Comparison of ENCODE assay signal across 9 mouse cellular contexts in the genomic region with DNA sequence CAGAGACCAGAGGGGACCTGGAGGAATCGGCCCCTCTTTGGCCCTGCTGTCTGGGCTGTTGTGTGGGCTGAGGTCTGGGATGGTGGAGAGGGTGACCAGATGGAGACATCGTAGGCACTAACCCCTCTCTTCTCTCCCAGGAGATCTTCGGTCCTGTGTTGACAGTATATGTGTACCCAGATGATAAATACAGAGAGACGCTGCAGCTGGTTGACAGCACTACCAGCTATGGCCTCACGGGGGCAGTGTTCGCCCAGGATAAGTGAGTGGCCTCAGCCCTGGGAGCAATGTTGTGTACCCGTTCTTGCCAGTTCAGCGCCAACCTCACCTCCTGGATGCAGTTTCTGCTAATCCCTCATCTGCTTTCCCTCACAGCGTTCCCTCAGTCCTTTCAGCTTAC. TPM values are rescaled to one million over a fixed set of nuclear protein-coding genes. Genes with fewer than 3 reads are reported as not detected.
DNase-seq lines count a peak whose midpoint lies in the region; ATAC-seq and TF ChIP-seq lines count a peak whose summit lies in the region.
"Had no signal": no experiment of that assay in that cellular context is flagged by ENCODE, and none has a peak within 500 bp of the region (broad histone marks: within the 10 kb centered on the region; RNA-seq: fewer than 3 reads in every experiment).

No protein-coding gene starts in this region.

- no peak for TF ChIP-seq EP300 in liver, embryonic 14.5 days (IDR thresholded peaks at IDR 0.05; ENCODE audit: low read depth)

- no peak overlapping the region for H3K4me3 ChIP-seq in gastrocnemius, adult 2 months
- H3K4me3 ChIP-seq in liver, embryonic 14.5 days (ENCODE audit: insufficient read depth in 1 of 2, low read depth in 2 of 2, low read length in 2 of 2) = no peak overlapping the region
- H3K4me3 ChIP-seq: embryonic facial prominence, embryonic 12.5 days had no signal

- H3K9ac ChIP-seq in liver, embryonic 14.5 days (replicated peaks) = no peak overlapping the region
- H3K9ac ChIP-seq: embryonic facial prominence, embryonic 12.5 days had no signal

- no peaks in the 10 kb centered on the region for H3K9me3 ChIP-seq in liver, embryonic 14.5 days (ENCODE audit: control insufficient read depth, low read length)
- H3K9me3 ChIP-seq: embryonic facial prominence, embryonic 12.5 days had no signal

- no peak overlapping the region for H3K27ac ChIP-seq in gastrocnemius, adult 2 months
- H3K27ac ChIP-seq in liver, embryonic 14.5 days = no peak overlapping the region
- H3K27ac ChIP-seq: embryonic facial prominence, embryonic 12.5 days had no signal

- TF ChIP-seq CTCF in gastrocnemius, adult 2 months (IDR thresholded peaks at IDR 0.05) = peak; percentile 94
- peak; percentile 96 for TF ChIP-seq CTCF in liver, embryonic 14.5 days (IDR thresholded peaks at IDR 0.05; ENCODE audit: low read depth)

- no peak overlapping the region for H3K4me2 ChIP-seq in liver, embryonic 14.5 days (ENCODE audit: low read depth)
- H3K4me2 ChIP-seq: embryonic facial prominence, embryonic 12.5 days had no signal

- DNase-seq in ovary, postnatal 10 days (ENCODE audit: low spot score) = peak; percentile 61
- no peak for DNase-seq in ovary, adult 18-20 months (ENCODE audit: low spot score)
- DNase-seq in cerebellum, postnatal 36 days = peak; percentile 82 to 85
- DNase-seq in gastrocnemius, adult 2 months = peak; percentile 80
- peak; percentile 77 for DNase-seq in kidney, adult 9 months
- DNase-seq in liver, embryonic 14.5 days (ENCODE audit: low read depth in 3 of 3, low spot score in 3 of 3) = peak in 2 of 3 experiments; percentile 20 to 22
- peak; percentile 27 to 31 for DNase-seq in thymus, adult 18-20 months

- H3K36me3 ChIP-seq in liver, embryonic 14.5 days (replicated peaks; ENCODE audit: control insufficient read depth, insufficient read depth, low read depth) = no peaks in the 10 kb centered on the region

- H3K4me1 ChIP-seq in liver, embryonic 14.5 days (replicated peaks; ENCODE audit: control insufficient read depth in 2 of 2, insufficient read depth in 2 of 2, low read length in 1 of 2) = 0 out of 4 replicates have a peak, but pooled peaks cover 0 to 3% of the 10 kb centered on the region in 2 experiments

- ATAC-seq in liver, embryonic 14.5 days (ENCODE audit: insufficient read depth) = no peak
- peak; percentile 42; the same call in 1 of the 2 replicates for ATAC-seq in neutrophil, adult 5-6 weeks (ENCODE audit: extremely low read depth, insufficient number of reproducible peaks, low FRiP score, poor library complexity, severe bottlenecking)

- WGBS in liver, embryonic 14.5 days (ENCODE audit: insufficient replicate concordance) = 12% methylated on average over 9 of the region's 9 CpGs

- H3K27me3 ChIP-seq in liver, embryonic 14.5 days (ENCODE audit: control insufficient read depth, insufficient read depth, low read length) = no peaks in the 10 kb centered on the region

- intact Hi-C loops in gastrocnemius, adult 2 months (cut with DNase I) = loop anchor here (1.0 kb wide), 2 partner anchors 26 to 214 kb away; no protein-coding TSS in a partner anchor

RNA-seq across cellular contexts. Expression of a gene that starts 9.4 kb away (rescaled TPM):
- total RNA-seq in gastrocnemius, adult 2 months (2021) = not detected
- 0.01 TPM in 1 of 2 replicates, not detected in the other for polyA plus RNA-seq in liver, embryonic 14.5 days (2012; rRNA removed)
- not detected in 2 replicates for polyA plus RNA-seq in liver, embryonic 14.5 days (2014; fragmentation: Nextera tagmentation; extraction: Ambion mirVana)
- total RNA-seq in neutrophil, adult 5-6 weeks (2017) = 0.12 TPM in 1 of 2 replicates, not detected in the other
- polyA plus RNA-seq: embryonic facial prominence, embryonic 12.5 days had no signal

RNA-seq across cellular contexts. Expression of a gene that starts 21.3 kb away (rescaled TPM):
- 10 to 100 TPM; 58.2 to 75.6 TPM for total RNA-seq in gastrocnemius, adult 2 months (2021)
- polyA plus RNA-seq in liver, embryonic 14.5 days (2012; rRNA removed) = 31.1 and 31.6 TPM in 2 replicates
- 29.9 and 37.1 TPM in 2 replicates for polyA plus RNA-seq in liver, embryonic 14.5 days (2014; fragmentation: Nextera tagmentation; extraction: Ambion mirVana)
- 11.3 and 12.6 TPM in 2 replicates for total RNA-seq in neutrophil, adult 5-6 weeks (2017)

RNA-seq across cellular contexts. Expression of a gene that starts 41.0 kb away (rescaled TPM):
- total RNA-seq in gastrocnemius, adult 2 months (2021) = not detected
- not detected in 2 replicates for polyA plus RNA-seq in liver, embryonic 14.5 days (2012; rRNA removed)
- polyA plus RNA-seq in liver, embryonic 14.5 days (2014; fragmentation: Nextera tagmentation; extraction: Ambion mirVana) = not detected in 2 replicates
- 0.49 TPM in 1 of 2 replicates, not detected in the other for total RNA-seq in neutrophil, adult 5-6 weeks (2017)
- polyA plus RNA-seq: embryonic facial prominence, embryonic 12.5 days had no signal
